Mouse (Mus musculus): ENCODE results near the gene Lysmd2.
"Not testable (repeated sequence)": the region's sequence is repeated elsewhere in the genome, so short reads cannot be mapped to it uniquely, and the experiment has no call there.

Lysmd2 gene

GRCm38 (mm10) chr9:75626308-75626604 lies 715 bp downstream of the Lysmd2 start:
- no peak for DNase-seq (ENCODE audit: low spot score in 2 of 2)

- DNase-seq (ENCODE audit: low spot score in 2 of 2) = no peak
These were observed 5.4 kb downstream of the Lysmd2 start for GRCm38 (mm10) chr9:75630823-75631454.

GRCm38 (mm10) chr9:75632111-75632510 lies 6.6 kb downstream of the Lysmd2 start:
- DNase-seq (ENCODE audit: low spot score in 2 of 2) = no peak

- DNase-seq (ENCODE audit: low spot score in 2 of 2) = no peak
These were observed 7.4 kb downstream of the Lysmd2 start for GRCm38 (mm10) chr9:75632902-75633301.

GRCm38 (mm10) chr9:75633603-75634002 lies 8.1 kb downstream of the Lysmd2 start:
- DNase-seq (ENCODE audit: low spot score in 2 of 2) = no peak

GRCm38 (mm10) chr9:75634226-75634625 lies 8.7 kb downstream of the Lysmd2 start:
- no peak for DNase-seq (ENCODE audit: low spot score in 2 of 2)

GRCm38 (mm10) chr9:75645405-75645804 lies 19.9 kb downstream of the Lysmd2 start:
- no peak for DNase-seq (ENCODE audit: low spot score in 2 of 2)

- DNase-seq (ENCODE audit: low spot score in 2 of 2) = no peak
These were observed 28.7 kb downstream of the Lysmd2 start for GRCm38 (mm10) chr9:75653981-75654911.

- DNase-seq (ENCODE audit: low spot score in 2 of 2) = not testable (repeated sequence)
These were observed 30.9 kb downstream of the Lysmd2 start for GRCm38 (mm10) chr9:75656456-75656855.

GRCm38 (mm10) chr9:75660917-75661316 lies 35.4 kb downstream of the Lysmd2 start:
- peak in 1 of 2 experiments; percentile 55 for DNase-seq (ENCODE audit: low spot score in 2 of 2)

- no peak for DNase-seq (ENCODE audit: low spot score in 2 of 2)
These were observed 39.8 kb downstream of the Lysmd2 start for GRCm38 (mm10) chr9:75665364-75665763.

GRCm38 (mm10) chr9:75666612-75667011 lies 41.1 kb downstream of the Lysmd2 start:
- DNase-seq (ENCODE audit: low spot score in 2 of 2) = no peak

- no peak for DNase-seq (ENCODE audit: low spot score in 2 of 2)
These were observed 47.2 kb downstream of the Lysmd2 start for GRCm38 (mm10) chr9:75672769-75673168.

GRCm38 (mm10) chr9:75676226-75676625 lies 50.7 kb downstream of the Lysmd2 start:
- DNase-seq (ENCODE audit: low spot score in 2 of 2) = peak; percentile 47 to 75

GRCm38 (mm10) chr9:75678341-75678740 lies 52.8 kb downstream of the Lysmd2 start:
- no peak for DNase-seq (ENCODE audit: low spot score in 2 of 2)

GRCm38 (mm10) chr9:75679629-75680028 lies 54.1 kb downstream of the Lysmd2 start:
- no peak for DNase-seq (ENCODE audit: low spot score in 2 of 2)

GRCm38 (mm10) chr9:75680606-75681005 lies 55.1 kb downstream of the Lysmd2 start:
- DNase-seq (ENCODE audit: low spot score in 2 of 2) = no peak

GRCm38 (mm10) chr9:75683426-75684191 lies 58.1 kb downstream of the Lysmd2 start, which contains the start of gene Scg3:
Gene Scg3, minus strand, starts transcription at chr9:75684056.
- peak; percentile 98 for DNase-seq (ENCODE audit: low spot score in 2 of 2)

GRCm38 (mm10) chr9:75684292-75684691 lies 58.8 kb downstream of the Lysmd2 start:
- DNase-seq (ENCODE audit: low spot score in 2 of 2) = no peak

- DNase-seq (ENCODE audit: low spot score in 2 of 2) = peak; percentile 35 to 55
These were observed 59.2 kb downstream of the Lysmd2 start for GRCm38 (mm10) chr9:75684772-75685171.
